Mouse (Mus musculus): ENCODE data around the gene Myom3. TPM values are rescaled to one million over a fixed set of nuclear protein-coding genes. Genes with fewer than 3 reads are reported as not detected.

Gene Myom3
- polyA plus RNA-seq, 1 experiment from 2014 or later: 0.45 TPM

DNA sequence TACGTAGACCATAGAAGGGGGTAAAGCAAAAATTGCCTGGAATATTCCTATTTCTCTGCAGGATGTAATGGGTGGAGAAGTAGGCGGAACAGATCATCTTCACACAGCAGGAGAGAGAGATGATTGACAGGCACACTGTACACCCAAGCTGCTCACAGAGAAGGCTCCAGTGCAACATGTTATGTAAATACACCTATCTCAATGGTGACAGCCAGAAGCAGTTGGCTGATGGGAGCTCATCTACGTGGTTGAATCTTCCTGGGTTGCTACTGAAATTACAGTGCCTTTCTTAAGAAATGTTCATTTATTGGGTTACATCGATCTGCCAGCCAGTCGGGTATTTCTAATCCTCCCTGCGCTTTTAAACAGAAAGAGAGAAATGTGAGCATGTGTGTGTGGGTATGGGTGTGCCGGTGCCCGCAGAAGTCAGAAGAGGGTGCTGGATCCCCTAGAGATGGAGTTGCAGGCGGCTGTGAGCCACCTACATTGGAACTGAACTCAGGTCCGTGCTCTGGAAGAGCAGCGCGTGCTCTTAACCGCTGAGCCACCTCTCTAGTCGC is 94.6 kb downstream of the Myom3 start:
- Histone ChIP-seq H3K36me3 (ENCODE audit: control insufficient read depth, insufficient read depth, low read length) (no peaks in the 10 kb centered on the region), H3K27ac (ENCODE audit: low read length) (no peak overlapping the region), H3K27me3 (ENCODE audit: control insufficient read depth, insufficient read depth, low read depth, low read length) (no peaks in the 10 kb centered on the region), H3K4me3 (ENCODE audit: low read depth, low read length) (no peak overlapping the region), H3K4me1 (ENCODE audit: control insufficient read depth, insufficient read depth, low read length) (peaks cover 30% of the 10 kb centered on the region), H3K9ac (ENCODE audit: low read depth, low read length) (no peak overlapping the region), H3K4me2 (ENCODE audit: low read length) (no peak overlapping the region), H3K9me3 (replicated peaks; ENCODE audit: control insufficient read depth, low read length, poor library complexity, severe bottlenecking) (no peaks in the 10 kb centered on the region)
- no peak for ATAC-seq
- WGBS: 88% methylated on average over 14 of the region's 14 CpGs

DNA sequence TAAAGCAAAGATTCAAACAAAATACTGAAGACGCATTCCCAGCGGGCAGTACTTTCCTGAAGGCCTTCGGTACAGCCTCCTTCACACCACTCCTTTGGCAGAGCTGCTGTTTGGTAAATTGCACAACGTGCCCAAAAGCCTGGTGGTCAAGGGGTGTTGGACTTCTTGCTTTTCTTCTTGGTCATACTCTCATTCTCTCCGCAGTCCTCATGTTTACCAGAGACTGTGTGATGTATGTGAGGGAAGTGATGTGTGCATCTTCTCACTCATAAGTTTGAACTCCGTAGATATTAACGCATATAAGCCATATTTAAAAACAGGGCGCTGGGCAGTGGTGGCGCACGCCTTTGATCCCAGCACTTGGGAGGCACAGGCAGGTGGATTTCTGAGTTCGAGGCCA is 95.1 kb downstream of the Myom3 start:
- peak overlapping the region; percentile 96 for H3K27ac ChIP-seq (ENCODE audit: low read length)
- H3K9ac ChIP-seq (ENCODE audit: low read depth, low read length): peak overlapping the region; percentile 95
- no peaks in the 10 kb centered on the region for H3K9me3 ChIP-seq (replicated peaks; ENCODE audit: control insufficient read depth, low read length, poor library complexity, severe bottlenecking)
- ATAC-seq: no peak
- no peaks in the 10 kb centered on the region for H3K27me3 ChIP-seq (ENCODE audit: control insufficient read depth, insufficient read depth, low read depth, low read length)
- peak overlapping the region; percentile 82 for H3K4me2 ChIP-seq (ENCODE audit: low read length)
- H3K36me3 ChIP-seq (ENCODE audit: control insufficient read depth, insufficient read depth, low read length): no peaks in the 10 kb centered on the region
- no peak overlapping the region for H3K4me3 ChIP-seq (ENCODE audit: low read depth, low read length)
- H3K4me1 ChIP-seq (ENCODE audit: control insufficient read depth, insufficient read depth, low read length): peaks cover 36% of the 10 kb centered on the region
- 71% methylated on average over 11 of the region's 11 CpGs for WGBS

DNA sequence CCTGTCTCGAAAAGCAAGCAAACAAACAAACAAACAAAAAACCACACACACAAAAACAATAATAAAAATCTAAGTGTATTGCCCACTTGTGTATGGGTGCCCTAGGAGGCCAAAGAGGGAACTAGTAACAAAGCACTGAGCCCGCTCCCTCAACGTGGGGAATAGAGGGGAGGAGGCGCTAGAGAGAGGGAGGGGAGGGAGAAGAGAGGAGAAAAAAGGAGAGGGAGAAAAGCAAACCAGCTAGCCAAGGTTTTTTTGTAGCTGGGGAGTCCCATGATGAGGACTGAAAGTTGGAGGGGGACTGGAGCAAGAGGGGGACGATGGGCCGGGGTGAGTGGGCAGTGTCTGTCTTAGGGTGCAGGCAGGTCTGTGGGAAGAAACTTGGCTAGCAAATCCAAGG is 95.6 kb downstream of the Myom3 start:
- Histone ChIP-seq H3K4me1 (ENCODE audit: control insufficient read depth, insufficient read depth, low read length) (peaks cover 39% of the 10 kb centered on the region), H3K27ac (ENCODE audit: low read length) (peak overlapping the region; percentile 96), H3K36me3 (ENCODE audit: control insufficient read depth, insufficient read depth, low read length) (no peaks in the 10 kb centered on the region), H3K9me3 (replicated peaks; ENCODE audit: control insufficient read depth, low read length, poor library complexity, severe bottlenecking) (no peaks in the 10 kb centered on the region), H3K27me3 (ENCODE audit: control insufficient read depth, insufficient read depth, low read depth, low read length) (no peaks in the 10 kb centered on the region), H3K9ac (ENCODE audit: low read depth, low read length) (peak overlapping the region; percentile 95), H3K4me2 (ENCODE audit: low read length) (peak overlapping the region; percentile 82), H3K4me3 (ENCODE audit: low read depth, low read length) (peak overlapping the region; percentile 98)
- WGBS: 8% methylated on average over 6 of the region's 6 CpGs
- ATAC-seq: peak; percentile 36

DNA sequence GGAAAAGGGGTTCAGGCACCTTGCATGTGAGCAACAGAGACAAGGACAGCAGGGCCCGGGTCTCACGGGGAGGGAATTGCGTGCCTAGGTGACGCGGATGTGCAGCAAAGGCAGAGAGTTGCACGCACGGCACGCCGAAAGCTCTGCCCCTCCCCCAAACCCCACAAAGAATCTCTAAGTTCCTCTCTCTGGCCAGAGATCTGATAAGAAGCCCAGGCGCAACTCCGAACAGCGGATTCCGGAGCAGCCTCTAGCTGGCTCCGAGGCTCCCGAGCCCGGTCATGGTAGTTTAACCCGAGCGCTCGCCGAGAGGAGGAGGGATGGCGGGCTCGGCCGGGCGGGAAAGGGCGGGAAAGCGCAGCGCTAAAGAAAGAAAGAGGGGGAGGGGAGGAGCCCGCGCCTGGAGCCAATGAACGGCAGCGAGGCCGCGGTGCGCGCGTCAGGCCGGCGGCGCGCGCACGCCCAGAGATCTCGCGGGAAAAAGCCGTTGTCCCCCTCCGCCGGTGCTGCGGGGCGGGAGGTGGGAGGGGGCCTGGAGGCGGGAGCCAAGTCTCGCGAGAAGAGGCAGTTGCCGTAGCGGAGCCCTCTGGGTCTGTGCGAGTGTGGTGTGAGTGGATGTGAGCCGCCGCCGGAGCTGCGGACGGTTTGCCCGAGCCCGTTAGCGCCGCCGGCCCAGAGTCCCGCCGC is 96.2 kb downstream of the Myom3 start, which contains the start of gene Srsf10:
Gene Srsf10 (plus strand): TSS at position 212 of the 687 bp plus-strand sequence.
- Histone ChIP-seq H3K27me3 (ENCODE audit: control insufficient read depth, insufficient read depth, low read depth, low read length) (no peaks in the 10 kb centered on the region), H3K9ac (ENCODE audit: low read depth, low read length) (peak within 1 kb of the TSS; percentile 95), H3K36me3 (ENCODE audit: control insufficient read depth, insufficient read depth, low read length) (no peaks in the 10 kb centered on the region), H3K9me3 (replicated peaks; ENCODE audit: control insufficient read depth, low read length, poor library complexity, severe bottlenecking) (no peaks in the 10 kb centered on the region), H3K4me2 (ENCODE audit: low read length) (peak within 1 kb of the TSS; percentile 82), H3K27ac (ENCODE audit: low read length) (peak within 1 kb of the TSS; percentile 96), H3K4me3 (ENCODE audit: low read depth, low read length) (peak within 1 kb of the TSS; percentile 98), H3K4me1 (ENCODE audit: control insufficient read depth, insufficient read depth, low read length) (peaks cover 39% of the 10 kb centered on the region)
- under 1% methylated on average over 63 of the region's 67 CpGs for WGBS
- ATAC-seq: peak; percentile 96

DNA sequence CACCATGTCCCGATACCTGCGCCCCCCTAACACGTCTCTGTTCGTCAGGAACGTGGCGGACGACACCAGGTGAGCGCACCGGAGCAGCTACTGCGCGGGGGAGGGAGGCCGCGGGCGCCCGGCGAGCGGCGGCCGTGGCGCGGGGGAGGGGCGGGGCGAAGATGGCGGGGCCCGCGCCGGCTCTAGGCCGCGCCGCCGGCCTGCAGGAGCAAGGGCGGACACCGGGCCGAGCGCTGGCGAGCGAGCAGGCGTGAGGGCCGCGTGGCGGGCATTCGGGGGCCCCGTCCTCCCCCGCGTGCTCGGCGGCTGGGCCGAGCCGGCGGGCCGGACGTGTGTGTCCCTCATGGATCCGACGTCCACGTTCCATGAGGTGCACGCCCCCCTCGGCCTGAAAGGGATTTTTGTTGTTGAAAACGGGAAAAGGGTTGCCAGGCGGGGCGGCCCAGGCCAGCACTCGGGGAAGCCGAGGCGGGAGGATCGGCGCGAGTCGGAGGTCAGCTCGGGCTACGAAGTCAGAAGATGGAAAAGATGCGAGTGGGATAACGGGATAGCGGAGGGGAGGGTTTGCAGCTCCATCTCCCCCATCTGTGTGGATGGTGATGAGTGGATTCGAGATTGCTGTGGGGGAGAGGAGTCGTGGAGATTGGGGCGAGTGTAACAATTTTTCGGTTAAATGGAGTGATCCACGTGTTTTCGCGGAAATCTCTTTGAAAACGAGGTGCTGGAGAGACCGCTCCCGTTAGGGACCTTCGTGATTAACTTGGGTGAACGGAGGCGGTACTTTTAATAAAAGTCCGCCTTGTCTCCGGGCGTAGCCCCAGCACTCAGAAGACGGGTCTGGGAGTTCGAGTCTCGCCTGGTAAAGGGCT is 96.9 kb downstream of the Myom3 start:
- H3K4me3 ChIP-seq (ENCODE audit: low read depth, low read length): peak overlapping the region; percentile 98
- H3K36me3 ChIP-seq (ENCODE audit: control insufficient read depth, insufficient read depth, low read length): no peaks in the 10 kb centered on the region
- ATAC-seq: peak; percentile 78
- under 1% methylated on average over 75 of the region's 91 CpGs for WGBS
- peak overlapping the region; percentile 96 for H3K27ac ChIP-seq (ENCODE audit: low read length)
- H3K27me3 ChIP-seq (ENCODE audit: control insufficient read depth, insufficient read depth, low read depth, low read length): no peaks in the 10 kb centered on the region
- H3K4me1 ChIP-seq (ENCODE audit: control insufficient read depth, insufficient read depth, low read length): peaks cover 42% of the 10 kb centered on the region
- H3K9me3 ChIP-seq (replicated peaks; ENCODE audit: control insufficient read depth, low read length, poor library complexity, severe bottlenecking): no peaks in the 10 kb centered on the region
- peak overlapping the region; percentile 53 for H3K4me2 ChIP-seq (ENCODE audit: low read length)
- peak overlapping the region; percentile 95 for H3K9ac ChIP-seq (ENCODE audit: low read depth, low read length)

DNA sequence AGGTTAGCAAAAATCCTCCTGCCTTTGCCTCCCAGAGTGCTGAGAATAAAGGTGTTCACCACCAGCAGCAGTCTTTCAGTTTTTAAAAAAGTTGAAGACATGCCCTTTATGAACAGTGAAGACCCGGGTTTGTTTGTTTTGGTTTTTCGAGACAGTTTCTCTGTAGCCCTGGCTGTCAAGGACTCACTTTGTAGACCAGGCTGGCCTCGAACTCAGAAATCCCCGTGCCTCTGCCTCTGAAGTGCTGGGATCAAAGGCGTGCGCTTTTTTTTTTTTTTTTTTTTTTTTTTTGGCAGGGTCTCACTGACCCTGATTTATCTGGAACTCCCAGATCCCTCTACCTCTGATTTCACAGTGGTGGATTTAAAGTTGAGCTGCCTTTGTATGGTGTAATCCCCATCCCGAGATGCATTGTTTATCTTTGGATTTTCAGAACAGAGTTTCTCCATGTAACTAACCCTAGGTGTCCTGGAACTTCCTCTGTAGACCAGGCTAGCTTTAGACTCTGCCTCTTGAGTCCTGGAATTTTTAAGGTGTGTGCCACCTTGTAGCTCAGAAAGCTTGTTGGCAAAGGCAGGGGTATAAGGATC is 98.2 kb downstream of the Myom3 start:
- H3K36me3 ChIP-seq (ENCODE audit: control insufficient read depth, insufficient read depth, low read length): no peaks in the 10 kb centered on the region
- no peak for ATAC-seq
- peak overlapping the region; percentile 14; the same call in 1 of the 2 replicates for H3K9ac ChIP-seq (ENCODE audit: low read depth, low read length)
- WGBS: 3% methylated on average over 7 of the region's 7 CpGs
- H3K9me3 ChIP-seq (replicated peaks; ENCODE audit: control insufficient read depth, low read length, poor library complexity, severe bottlenecking): no peaks in the 10 kb centered on the region
- H3K4me3 ChIP-seq (ENCODE audit: low read depth, low read length): peak overlapping the region; percentile 98
- peak overlapping the region; percentile 53 for H3K4me2 ChIP-seq (ENCODE audit: low read length)
- no peak overlapping the region for H3K27ac ChIP-seq (ENCODE audit: low read length)
- no peaks in the 10 kb centered on the region for H3K27me3 ChIP-seq (ENCODE audit: control insufficient read depth, insufficient read depth, low read depth, low read length)
- peaks cover 42% of the 10 kb centered on the region for H3K4me1 ChIP-seq (ENCODE audit: control insufficient read depth, insufficient read depth, low read length)

Other genes starting within 250 kb of the Myom3 start
- 0.87 and 1.5 TPM in 2 replicates for gene Grhl3, start 186.1 kb upstream of the Myom3 start, polyA plus RNA-seq (2015; fragmentation: Nextera tagmentation; extraction: Ambion mirVana)
- gene Ifnlr1, start 73.4 kb upstream of the Myom3 start, polyA plus RNA-seq (2015; fragmentation: Nextera tagmentation; extraction: Ambion mirVana): 0.20 and 0.31 TPM in 2 replicates
- gene Il22ra1, start 31.5 kb upstream of the Myom3 start, polyA plus RNA-seq (2015; fragmentation: Nextera tagmentation; extraction: Ambion mirVana): not detected in 2 replicates
- 190 and 211 TPM in 2 replicates for gene Srsf10, start 96.0 kb downstream of the Myom3 start, polyA plus RNA-seq (2015; fragmentation: Nextera tagmentation; extraction: Ambion mirVana)
- gene Pnrc2, start 114.1 kb downstream of the Myom3 start, polyA plus RNA-seq (2015; fragmentation: Nextera tagmentation; extraction: Ambion mirVana): 94.2 and 97.5 TPM in 2 replicates
- 0.06 and 0.14 TPM in 2 replicates for gene Cnr2, start 135.7 kb downstream of the Myom3 start, polyA plus RNA-seq (2015; fragmentation: Nextera tagmentation; extraction: Ambion mirVana)
- 66.0 and 70.1 TPM in 2 replicates for gene Fuca1, start 161.0 kb downstream of the Myom3 start, polyA plus RNA-seq (2015; fragmentation: Nextera tagmentation; extraction: Ambion mirVana)
- gene Hmgcl, start 186.7 kb downstream of the Myom3 start, polyA plus RNA-seq (2015; fragmentation: Nextera tagmentation; extraction: Ambion mirVana): 59.3 and 68.6 TPM in 2 replicates
- gene Gale, start 204.0 kb downstream of the Myom3 start, polyA plus RNA-seq (2015; fragmentation: Nextera tagmentation; extraction: Ambion mirVana): 41.2 and 47.7 TPM in 2 replicates
- gene Lypla2, start 212.9 kb downstream of the Myom3 start, polyA plus RNA-seq (2015; fragmentation: Nextera tagmentation; extraction: Ambion mirVana): 209 and 230 TPM in 2 replicates
- gene Pithd1, start 227.5 kb downstream of the Myom3 start, polyA plus RNA-seq (2015; fragmentation: Nextera tagmentation; extraction: Ambion mirVana): 68.3 and 72.0 TPM in 2 replicates

All from midbrain, embryonic 16.5 days (tissue).